Mouse (Mus musculus): Measurements from ENCODE around the gene Crip1.

DNA sequence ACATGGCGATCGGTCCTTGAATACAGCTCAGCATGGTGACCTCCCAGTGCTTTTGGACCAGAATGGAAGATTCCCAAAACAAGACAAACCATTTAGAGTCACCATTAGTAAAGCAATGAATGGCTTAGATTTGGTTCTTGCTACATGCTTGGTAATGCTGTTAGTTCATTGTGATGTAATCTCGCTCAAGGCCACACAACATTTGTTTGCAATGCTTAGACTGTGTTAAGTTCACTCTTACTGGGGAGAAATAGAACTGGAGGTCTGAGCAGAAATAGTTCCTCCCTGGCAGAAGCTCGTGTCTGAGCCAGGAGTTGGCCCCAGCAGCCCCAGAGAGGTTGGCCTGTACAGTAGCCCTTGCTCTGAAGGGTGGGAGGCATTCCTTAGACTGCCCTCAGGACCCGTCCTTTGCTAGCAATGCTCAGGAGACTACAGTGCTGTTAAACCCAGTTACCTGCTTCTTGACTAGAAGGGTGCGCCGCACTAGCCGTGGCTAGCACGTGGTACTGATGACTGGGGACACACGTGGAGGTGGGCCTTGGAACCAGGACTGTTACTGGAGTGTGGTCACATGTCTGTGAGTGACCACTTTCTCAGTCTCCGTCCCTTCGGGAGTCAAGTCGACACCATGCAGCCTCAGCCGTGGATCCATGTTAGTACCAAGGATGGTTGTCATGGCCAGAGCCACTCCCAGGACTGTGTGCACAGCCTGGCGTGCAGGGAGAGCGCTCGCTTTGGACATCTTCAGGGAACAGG, 37.4 kb upstream of the Crip1 start:
- no peak for TF ChIP-seq GATA1 (IDR thresholded peaks at IDR 0.05; ENCODE audit: low read length)
- TF ChIP-seq TAL1 (IDR thresholded peaks at IDR 0.05; ENCODE audit: low read length) = no peak

Data from erythroblast, embryonic 14.5 days (primary cell).